In genomic region chr3:105275241-105275640, GRCm38 (mm10) we compare ENCODE assay signal across 9 mouse cellular contexts.
DNase-seq lines count a peak whose midpoint lies in the region; ATAC-seq lines count a peak whose summit lies in the region.
"Had no signal": no experiment of that assay in that cellular context is flagged by ENCODE, and none has a peak within 500 bp of the region (broad histone marks: within the 10 kb centered on the region; RNA-seq: fewer than 3 reads in every experiment).

No protein-coding gene starts in this region.

- no peaks in the 10 kb centered on the region for H3K9me3 ChIP-seq in heart, embryonic 10.5 days
- no peaks in the 10 kb centered on the region for H3K9me3 ChIP-seq in heart, embryonic 12.5 days (replicated peaks)
- no peaks in the 10 kb centered on the region for H3K9me3 ChIP-seq in limb, embryonic 10.5 days (replicated peaks)
- H3K9me3 ChIP-seq: heart, embryonic 15.5 days had no signal

- H3K4me3 ChIP-seq in heart, embryonic 10.5 days, result no peak overlapping the region
- H3K4me3 ChIP-seq in heart, embryonic 12.5 days, result no peak overlapping the region
- H3K4me3 ChIP-seq in limb, embryonic 10.5 days, result no peak overlapping the region
- H3K4me3 ChIP-seq: heart, embryonic 15.5 days had no signal

- no peak for ATAC-seq in heart, embryonic 12.5 days (ENCODE audit: insufficient number of reproducible peaks, low FRiP score)

- no peak overlapping the region for H3K9ac ChIP-seq in heart, embryonic 12.5 days
- H3K9ac ChIP-seq: heart, embryonic 15.5 days had no signal

- no peaks in the 10 kb centered on the region for H3K4me1 ChIP-seq in heart, embryonic 10.5 days
- no peaks in the 10 kb centered on the region for H3K4me1 ChIP-seq in heart, embryonic 12.5 days (replicated peaks)
- no peaks in the 10 kb centered on the region for H3K4me1 ChIP-seq in limb, embryonic 10.5 days
- H3K4me1 ChIP-seq: heart, embryonic 15.5 days had no signal

- H3K27me3 ChIP-seq in heart, embryonic 10.5 days (ENCODE audit: insufficient read depth, poor library complexity, severe bottlenecking), result no peaks in the 10 kb centered on the region
- H3K27me3 ChIP-seq in heart, embryonic 12.5 days (replicated peaks), result 0 out of 2 replicates have a peak, but pooled peaks cover 2% of the 10 kb centered on the region
- H3K27me3 ChIP-seq in limb, embryonic 10.5 days (ENCODE audit: low read depth, poor library complexity, severe bottlenecking), result no peaks in the 10 kb centered on the region
- H3K27me3 ChIP-seq: heart, embryonic 15.5 days had no signal

- H3K4me2 ChIP-seq in heart, embryonic 12.5 days, result no peak overlapping the region
- H3K4me2 ChIP-seq: heart, embryonic 15.5 days had no signal

- peak; percentile 80 for DNase-seq in heart, embryonic 10.5 days (ENCODE audit: low spot score)
- DNase-seq in B cell, adult 2 months, result peak; percentile 3 to 4
- DNase-seq in adrenal gland, postnatal 36 days, result peak; percentile 71 to 76
- peak; percentile 86 for DNase-seq in limb, embryonic 10.5 days (ENCODE audit: low spot score)
- peak; percentile 52 for DNase-seq in ovary, postnatal 14 days (ENCODE audit: low spot score)
- DNase-seq in left cerebral cortex, adult 18-20 months (ENCODE audit: low spot score in 2 of 2), result no peak
- DNase-seq in layer of hippocampus, adult 9-11 months, result no peak

- H3K36me3 ChIP-seq in heart, embryonic 10.5 days, result no peaks in the 10 kb centered on the region
- H3K36me3 ChIP-seq in heart, embryonic 12.5 days, result no peaks in the 10 kb centered on the region
- no peaks in the 10 kb centered on the region for H3K36me3 ChIP-seq in limb, embryonic 10.5 days
- H3K36me3 ChIP-seq: heart, embryonic 15.5 days had no signal

- no peak overlapping the region for H3K27ac ChIP-seq in heart, embryonic 10.5 days
- no peak overlapping the region for H3K27ac ChIP-seq in heart, embryonic 12.5 days (ENCODE audit: poor library complexity, severe bottlenecking)
- no peak overlapping the region for H3K27ac ChIP-seq in limb, embryonic 10.5 days
- H3K27ac ChIP-seq: heart, embryonic 15.5 days had no signal

- WGBS in heart, embryonic 10.5 days, result 30% methylated on average over 4 of the region's 4 CpGs
- 30% methylated on average over 4 of the region's 4 CpGs for WGBS in heart, embryonic 12.5 days
- WGBS in limb, embryonic 10.5 days, result 44% methylated on average over 4 of the region's 4 CpGs

Comparison
In these comparisons a context has a peak if more than half of its experiments do, and no peak if none do; other contexts are left out.
1. DNase-seq: peak in heart, embryonic 10.5 days (single experiment), B cell, adult 2 months (2 of 2), adrenal gland, postnatal 36 days (2 of 2), limb, embryonic 10.5 days (single experiment) and ovary, postnatal 14 days (single experiment); none in left cerebral cortex, adult 18-20 months (0 of 2) and layer of hippocampus, adult 9-11 months (single experiment).